Mouse (Mus musculus) liver, embryonic 11.5 days (tissue): ENCODE data around the gene Tmem206. TPM values are rescaled to one million over a fixed set of nuclear protein-coding genes. Genes with fewer than 3 reads are reported as not detected.

Experiments
- ATAC-seq: fragments of 200-750 bp; cut with Nextera tagmentation; replicated peaks from 2 replicates; pipeline ENCODE4 v1.8.0; 2017; ENCODE audit warnings: moderate number of reproducible peaks, mild to moderate bottlenecking, moderate TSS enrichment, moderate library complexity; ENCODE audit not compliant: low FRiP score
- DNase-seq: peaks from one replicate; pipeline ENCODE4 v3.0.0-alpha.2; 2017; ENCODE audit warnings: low spot score
- H3K27ac ChIP-seq: fragments of 300-500 bp; sonication (generic); 2 replicates; pipeline ENCODE4 v1.5.1; 2014; ENCODE audit warnings: mild to moderate bottlenecking, low read depth, low read length, control low read depth
- H3K27me3 ChIP-seq: fragments of 300-500 bp; sonication (generic); replicated peaks from 2 replicates; pipeline ENCODE4 v1.6.1; 2014; ENCODE audit warnings: low read length, mixed read lengths; ENCODE audit not compliant: control insufficient read depth, insufficient read depth
- H3K36me3 ChIP-seq: fragments of 300-500 bp; sonication (generic); 2 replicates; pipeline ENCODE4 v1.6.1; 2014; ENCODE audit warnings: mild to moderate bottlenecking, low read length, moderate library complexity, mixed read lengths; ENCODE audit not compliant: control insufficient read depth, insufficient read depth
- H3K4me1 ChIP-seq: fragments of 300-500 bp; sonication (generic); replicated peaks from 2 replicates; pipeline ENCODE4 v1.6.1; 2014; ENCODE audit warnings: low read length, mixed read lengths; ENCODE audit not compliant: control insufficient read depth, insufficient read depth
- H3K4me2 ChIP-seq: fragments of 300-500 bp; sonication (generic); 2 replicates; pipeline ENCODE4 v1.6.1; 2014; ENCODE audit warnings: mild to moderate bottlenecking, control low read depth, moderate library complexity
- H3K4me3 ChIP-seq: fragments of 300-500 bp; sonication (generic); 2 replicates; pipeline ENCODE4 v1.5.1; 2014; ENCODE audit warnings: low read depth, low read length, control low read depth
- H3K9ac ChIP-seq: fragments of 300-500 bp; sonication (generic); 2 replicates; pipeline ENCODE4 v1.6.1; 2014; ENCODE audit warnings: low read depth, low read length, control low read depth
- H3K9me3 ChIP-seq: fragments of 300-500 bp; sonication (generic); 2 replicates; pipeline ENCODE4 v1.6.1; 2016; ENCODE audit warnings: low read length, inconsistent platforms, mixed read lengths; ENCODE audit not compliant: control insufficient read depth
- WGBS: fragments of 180-500 bp; shearing (Covaris S2); extraction: QIAGEN DNeasy Blood & Tissue Kit; methylation state at CpG from one replicate; pipeline ENCODE4 v1.1.7; 2014; 5-methylcytosine and 5-hydroxymethylcytosine counted together
- polyA plus RNA-seq: library from polyadenylated mRNA; unstranded; fragments of >200 nt; fragmentation: Nextera tagmentation; extraction: Ambion mirVana; gene quantifications from 2 replicates; pipeline ENCODE4 v1.2.1, GENCODE M21; 2014

Gene Tmem206
- polyA plus RNA-seq, 1 experiment from 2014 or later = 15.4 TPM

DNA sequence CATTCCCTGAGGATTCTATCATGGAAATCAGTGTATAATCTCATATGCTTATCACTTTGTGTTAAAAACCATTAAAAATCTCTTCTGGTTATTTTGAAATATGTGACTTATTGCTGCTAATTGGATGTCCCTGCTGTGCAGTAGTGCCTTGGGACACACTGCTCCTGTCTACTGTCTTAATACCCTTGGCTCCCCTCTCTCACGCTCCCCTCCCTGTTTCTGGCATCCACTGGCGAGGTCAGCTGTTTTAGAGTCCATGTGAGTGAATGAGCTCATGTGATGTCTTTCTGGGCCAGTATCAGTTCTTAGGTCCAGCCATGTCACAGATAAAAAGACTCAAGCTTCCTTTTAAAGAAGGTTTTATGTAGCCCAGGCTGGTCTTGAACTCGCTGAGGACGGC is 4.6 kb downstream of the Tmem206 start:
- Histone ChIP-seq H3K27me3 (no peaks in the 10 kb centered on the region), H3K4me3 (no peak overlapping the region), H3K9me3 (no peaks in the 10 kb centered on the region), H3K4me1 (peaks cover 13% of the 10 kb centered on the region), H3K9ac (no peak overlapping the region), H3K4me2 (no peak overlapping the region), H3K27ac (no peak overlapping the region), H3K36me3 (peaks cover 6% of the 10 kb centered on the region; the same call in 1 of the 2 replicates)
- DNase-seq (no peak), ATAC-seq (no peak)
- 90% methylated on average over 4 of the region's 4 CpGs for WGBS

DNA sequence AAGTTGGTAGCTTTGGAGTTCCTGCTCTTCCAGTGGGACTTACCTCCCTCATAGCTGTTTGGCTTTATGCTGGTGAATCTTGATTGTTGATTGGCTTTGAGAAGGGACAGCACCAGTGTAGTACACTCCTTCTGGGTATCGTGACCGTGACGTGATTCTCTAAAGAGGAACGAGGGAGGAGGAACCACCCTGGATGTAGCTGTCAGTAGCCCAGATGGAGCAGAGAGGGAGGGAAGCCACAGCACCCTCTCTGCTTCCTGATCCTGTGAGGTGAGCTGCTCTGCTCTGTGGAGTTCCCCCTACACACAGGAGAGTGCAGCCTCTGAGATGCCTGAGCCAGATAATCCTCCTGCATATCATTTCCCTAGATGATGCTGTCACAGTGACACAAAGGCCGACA is 8.8 kb downstream of the Tmem206 start:
- no peaks in the 10 kb centered on the region for H3K27me3 ChIP-seq
- peaks cover 20% of the 10 kb centered on the region for H3K36me3 ChIP-seq
- no peak overlapping the region for H3K9ac ChIP-seq
- no peak for DNase-seq
- WGBS = 70% methylated on average over 5 of the region's 5 CpGs
- no peak overlapping the region for H3K27ac ChIP-seq
- H3K4me3 ChIP-seq = no peak overlapping the region
- no peak overlapping the region for H3K4me2 ChIP-seq
- peaks cover 2% of the 10 kb centered on the region; the same call in 1 of the 2 replicates for H3K4me1 ChIP-seq
- ATAC-seq = no peak
- no peaks in the 10 kb centered on the region for H3K9me3 ChIP-seq

DNA sequence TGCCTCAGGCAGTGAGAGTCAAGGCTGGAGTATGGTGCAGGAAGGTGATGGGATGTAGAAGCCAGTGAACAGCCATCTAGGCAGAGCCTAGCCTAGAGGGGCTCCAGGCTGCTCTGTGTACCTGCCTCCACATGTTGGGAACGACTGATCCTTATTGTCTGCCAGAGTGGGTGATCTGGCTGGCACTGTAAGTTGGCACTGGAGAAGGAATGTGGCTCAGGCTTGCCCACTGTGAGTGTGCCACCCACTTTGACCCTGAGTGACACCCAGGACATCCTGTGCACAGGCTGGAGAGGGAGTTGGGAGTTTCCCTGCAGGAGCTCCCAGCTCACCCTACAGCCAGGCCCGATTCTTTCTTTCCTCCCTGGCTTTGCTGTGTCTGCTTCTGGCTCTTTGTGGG is 14.2 kb downstream of the Tmem206 start:
- no peak overlapping the region for H3K4me3 ChIP-seq
- no peaks in the 10 kb centered on the region for H3K9me3 ChIP-seq
- no peak overlapping the region for H3K27ac ChIP-seq
- peaks cover 25% of the 10 kb centered on the region for H3K36me3 ChIP-seq
- no peak overlapping the region for H3K4me2 ChIP-seq
- DNase-seq (no peak), ATAC-seq (no peak)
- H3K9ac ChIP-seq = no peak overlapping the region
- H3K27me3 ChIP-seq = no peaks in the 10 kb centered on the region
- whole genome bisulfite sequencing = 90% methylated on average over 2 of the region's 2 CpGs
- no peaks in the 10 kb centered on the region for H3K4me1 ChIP-seq

DNA sequence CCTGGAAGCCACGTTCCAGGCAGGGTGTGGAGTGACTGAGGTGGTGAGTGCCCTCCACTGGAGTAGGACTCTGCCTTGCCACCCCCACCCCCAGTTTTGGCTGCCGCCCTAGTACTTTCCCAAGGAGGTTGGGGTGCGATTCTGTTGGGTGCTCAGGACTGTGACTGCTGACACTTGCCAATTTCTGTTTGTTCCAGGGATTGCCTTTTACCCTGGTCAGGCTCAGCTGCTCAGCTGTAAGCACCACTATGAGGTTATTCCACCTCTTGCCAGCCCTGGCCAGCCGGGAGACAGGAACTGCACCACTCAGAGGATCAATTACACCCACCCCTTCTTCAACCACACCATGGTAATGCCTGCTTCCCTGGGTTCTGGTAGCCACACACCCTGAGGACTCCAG is 14.8 kb downstream of the Tmem206 start:
- Histone ChIP-seq H3K4me2 (no peak overlapping the region), H3K9me3 (no peaks in the 10 kb centered on the region), H3K27me3 (no peaks in the 10 kb centered on the region), H3K4me1 (no peaks in the 10 kb centered on the region), H3K9ac (no peak overlapping the region), H3K4me3 (no peak overlapping the region), H3K27ac (no peak overlapping the region), H3K36me3 (peaks cover 25% of the 10 kb centered on the region)
- no peak for DNase-seq
- 96% methylated on average over 4 of the region's 4 CpGs for WGBS
- no peak for ATAC-seq

DNA sequence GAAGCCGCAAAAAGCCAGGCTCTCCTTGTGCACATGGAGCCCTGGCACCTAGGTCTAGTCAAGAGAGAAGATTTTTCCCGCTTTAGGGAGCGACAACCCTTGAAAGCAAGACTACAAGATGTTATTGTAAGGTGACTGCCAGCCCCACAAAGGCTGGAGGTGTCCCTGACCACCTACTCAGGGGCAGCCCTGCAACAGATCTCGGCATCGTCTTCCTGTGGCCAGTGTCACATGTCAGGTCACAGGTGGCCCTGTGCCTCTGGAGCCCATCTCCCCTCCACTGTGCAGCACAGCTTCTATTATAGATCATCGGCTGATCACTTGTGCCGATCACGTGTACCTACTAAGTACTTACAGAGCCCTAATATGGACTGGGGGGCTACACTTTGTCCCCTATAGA is 21.9 kb downstream of the Tmem206 start:
- H3K27ac ChIP-seq = no peak overlapping the region

DNA sequence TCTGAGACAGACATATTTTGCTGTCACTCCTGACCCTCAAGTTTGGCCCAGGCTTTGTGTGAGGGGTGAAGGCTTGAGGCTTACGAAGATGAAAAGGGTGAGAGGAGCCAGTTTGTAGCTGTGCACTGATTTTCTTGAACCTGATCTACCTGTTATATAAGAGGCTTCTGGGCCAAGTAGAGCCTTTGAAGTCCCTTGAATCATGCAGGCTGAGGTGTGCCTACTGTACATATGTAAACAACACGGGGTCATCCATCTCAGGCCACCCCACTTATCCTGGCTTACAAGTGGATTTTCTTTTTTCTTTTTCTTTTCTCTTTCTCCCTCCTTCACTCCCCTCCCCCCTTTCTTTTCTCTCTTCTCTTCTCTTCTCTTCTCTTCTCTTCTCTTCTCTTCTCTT is 22.9 kb downstream of the Tmem206 start:
- H3K4me2 ChIP-seq = no peak overlapping the region
- H3K4me1 ChIP-seq = no peaks in the 10 kb centered on the region; the same call in 1 of the 2 replicates
- ATAC-seq (no peak), DNase-seq (no peak)
- H3K27ac ChIP-seq = no peak overlapping the region
- H3K27me3 ChIP-seq = no peaks in the 10 kb centered on the region
- H3K9me3 ChIP-seq = no peaks in the 10 kb centered on the region
- 79% methylated on average over 2 of the region's 2 CpGs for WGBS
- H3K9ac ChIP-seq = no peak overlapping the region
- H3K4me3 ChIP-seq = no peak overlapping the region
- peaks cover 14% of the 10 kb centered on the region; the same call in 1 of the 2 replicates for H3K36me3 ChIP-seq

More for the DNA sequence above, 21.9 kb downstream of the Tmem206 start:
- no peak overlapping the region for H3K4me2 ChIP-seq
- no peaks in the 10 kb centered on the region for H3K27me3 ChIP-seq
- ATAC-seq (no peak), DNase-seq (no peak)
- H3K9ac ChIP-seq = no peak overlapping the region
- H3K9me3 ChIP-seq = no peaks in the 10 kb centered on the region
- H3K36me3 ChIP-seq = peaks cover 18% of the 10 kb centered on the region; the same call in 1 of the 2 replicates
- no peaks in the 10 kb centered on the region; the same call in 1 of the 2 replicates for H3K4me1 ChIP-seq
- 91% methylated on average over 8 of the region's 8 CpGs for WGBS
- no peak overlapping the region for H3K4me3 ChIP-seq

DNA sequence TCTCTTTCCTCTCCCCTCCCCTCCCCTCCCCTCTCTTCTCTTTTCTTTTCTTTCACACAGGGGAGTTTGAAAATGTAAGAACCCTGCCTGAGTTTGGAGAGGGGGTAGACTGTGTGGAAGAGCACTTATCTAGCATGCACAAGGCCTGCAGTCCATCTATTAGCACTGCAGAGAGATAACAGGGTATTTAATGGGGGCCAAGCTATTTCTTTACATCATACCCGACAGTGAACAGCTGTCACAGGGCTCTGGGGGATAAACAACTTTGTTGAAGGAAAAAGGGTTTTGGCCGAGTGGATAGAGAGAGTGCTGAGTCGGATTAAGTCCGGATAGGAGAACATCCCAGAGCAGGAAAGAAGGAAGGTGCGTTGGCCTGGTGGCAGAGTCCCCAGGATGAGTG is 23.3 kb downstream of the Tmem206 start:
- peak overlapping the region; percentile 48; the same call in 1 of the 2 replicates for H3K27ac ChIP-seq

DNA sequence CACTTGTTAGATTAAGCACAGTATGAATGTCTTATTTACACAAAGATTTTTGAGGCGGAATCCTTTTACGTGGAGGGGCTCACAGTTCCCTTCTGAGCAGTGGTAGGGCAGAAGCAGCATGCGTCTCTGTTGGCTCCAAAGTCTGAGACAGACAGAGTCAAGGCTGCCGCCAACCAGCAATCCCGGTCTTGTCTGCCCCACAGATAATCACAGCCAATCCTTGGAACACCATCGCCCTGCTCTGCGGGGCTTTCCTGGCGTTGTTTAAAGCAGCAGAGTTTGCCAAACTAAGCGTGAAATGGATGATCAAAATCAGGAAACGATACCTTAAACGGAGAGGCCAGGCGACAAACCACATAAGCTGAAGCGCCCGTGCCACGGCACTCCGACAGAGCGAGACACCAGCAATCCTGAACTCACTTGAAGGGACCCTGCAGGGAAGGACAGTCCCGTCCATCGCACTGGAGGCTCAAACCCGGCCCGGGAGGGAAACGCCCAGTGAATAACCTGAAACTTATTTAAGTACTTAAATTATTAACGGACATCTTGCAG is 23.9 kb downstream of the Tmem206 start:
- Histone ChIP-seq H3K4me3 (no peak overlapping the region), H3K9me3 (no peaks in the 10 kb centered on the region), H3K27ac (peak overlapping the region; percentile 48; the same call in 1 of the 2 replicates), H3K36me3 (peaks cover 19% of the 10 kb centered on the region; the same call in 1 of the 2 replicates), H3K27me3 (no peaks in the 10 kb centered on the region), H3K4me2 (no peak overlapping the region), H3K9ac (no peak overlapping the region), H3K4me1 (no peaks in the 10 kb centered on the region; the same call in 1 of the 2 replicates)
- ATAC-seq (no peak), DNase-seq (no peak)
- WGBS = 78% methylated on average over 23 of the region's 23 CpGs

More for the DNA sequence above, 23.3 kb downstream of the Tmem206 start:
- WGBS = 43% methylated on average over 5 of the region's 5 CpGs
- Histone ChIP-seq H3K4me1 (no peaks in the 10 kb centered on the region; the same call in 1 of the 2 replicates), H3K9me3 (no peaks in the 10 kb centered on the region), H3K27me3 (no peaks in the 10 kb centered on the region), H3K9ac (no peak overlapping the region), H3K4me2 (no peak overlapping the region), H3K36me3 (peaks cover 15% of the 10 kb centered on the region; the same call in 1 of the 2 replicates), H3K4me3 (no peak overlapping the region)
- DNase-seq (no peak), ATAC-seq (peak; percentile 72)

DNA sequence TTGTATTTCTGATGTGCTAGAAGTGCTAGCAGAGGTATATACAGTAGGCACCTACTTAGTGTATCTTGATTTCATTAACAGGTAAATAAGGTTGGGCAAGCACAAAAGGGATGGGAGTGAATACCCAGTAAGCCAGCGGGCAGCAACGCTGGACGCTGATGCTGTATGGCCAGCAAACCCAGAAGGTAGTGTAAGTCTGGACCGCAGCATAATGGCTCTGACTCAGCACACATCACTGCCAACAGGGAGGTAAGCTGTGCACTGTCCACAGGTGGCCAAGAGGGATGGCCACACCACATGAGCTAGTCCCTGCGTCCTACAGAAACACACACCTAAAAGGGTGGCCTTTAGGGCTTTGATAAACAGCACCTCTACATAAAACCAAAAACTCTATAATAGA is 24.6 kb downstream of the Tmem206 start:
- H3K27me3 ChIP-seq = no peaks in the 10 kb centered on the region
- no peak overlapping the region for H3K9ac ChIP-seq
- no peak for ATAC-seq
- H3K4me3 ChIP-seq = no peak overlapping the region
- WGBS = 93% methylated on average over 5 of the region's 5 CpGs
- no peak for DNase-seq
- peaks cover 24% of the 10 kb centered on the region for H3K36me3 ChIP-seq
- no peak overlapping the region for H3K27ac ChIP-seq
- no peak overlapping the region for H3K4me2 ChIP-seq
- H3K4me1 ChIP-seq = no peaks in the 10 kb centered on the region; the same call in 1 of the 2 replicates
- H3K9me3 ChIP-seq = no peaks in the 10 kb centered on the region
